Mouse (Mus musculus): ENCODE data around the gene Mnt. TPM values are rescaled to one million over a fixed set of nuclear protein-coding genes. Genes with fewer than 3 reads are reported as not detected.

The Mnt gene
- polyA plus RNA-seq, 1 experiment from 2014 or later = 5.3 TPM

DNA sequence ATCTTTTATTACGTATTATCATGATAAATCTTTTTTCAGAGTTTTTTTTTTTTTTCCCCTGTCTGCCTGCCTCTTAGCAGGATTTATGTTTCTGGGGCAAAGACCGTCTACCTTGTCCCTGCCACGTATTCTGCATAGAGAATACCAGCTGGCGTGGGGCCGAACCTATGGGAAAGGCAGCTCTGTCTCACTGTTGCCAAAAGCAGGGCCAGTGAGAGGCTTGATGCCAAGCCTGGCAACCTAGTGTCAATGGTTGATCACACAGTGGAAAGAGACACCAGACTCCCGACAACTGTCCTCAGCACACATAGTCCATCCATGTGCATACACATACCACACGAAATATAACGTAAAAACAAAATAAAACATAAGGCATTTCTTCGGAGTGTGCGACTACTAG is 52.4 kb downstream of the Mnt start:
- no peaks in the 10 kb centered on the region for H3K27me3 ChIP-seq
- 93% methylated on average over 10 of the region's 10 CpGs for WGBS
- no peak overlapping the region for H3K27ac ChIP-seq

GRCm38 (mm10) chr11:74894619-74895018 is 63.9 kb downstream of the Mnt start:
- no peaks in the 10 kb centered on the region for H3K27me3 ChIP-seq
- H3K9me3 ChIP-seq = no peaks in the 10 kb centered on the region
- no peak overlapping the region for H3K4me2 ChIP-seq (replicated peaks)
- WGBS = 80% methylated on average over 4 of the region's 4 CpGs
- H3K27ac ChIP-seq = no peak overlapping the region
- no peak for ATAC-seq (ENCODE audit: low FRiP score, low read depth)
- H3K9ac ChIP-seq = no peak overlapping the region
- H3K36me3 ChIP-seq = peaks cover 3% of the 10 kb centered on the region
- H3K4me3 ChIP-seq = no peak overlapping the region
- H3K4me1 ChIP-seq = peaks cover 11% of the 10 kb centered on the region

More for the DNA sequence above, 52.4 kb downstream of the Mnt start:
- no peaks in the 10 kb centered on the region for H3K36me3 ChIP-seq
- no peak overlapping the region for H3K4me3 ChIP-seq
- no peak overlapping the region for H3K4me2 ChIP-seq (replicated peaks)
- ATAC-seq (ENCODE audit: low FRiP score, low read depth) = no peak
- H3K9ac ChIP-seq = no peak overlapping the region
- no peaks in the 10 kb centered on the region for H3K4me1 ChIP-seq
- H3K9me3 ChIP-seq = no peaks in the 10 kb centered on the region

Small RNAs within 50 kb of the gene (microRNA-seq; reads per million reads assigned to microRNA genes)
- gene Mir6926 = not detected

Other genes starting within 250 kb of the Mnt start
- 1.0 and 1.2 TPM in 2 replicates for gene Rap1gap2, start 220.0 kb upstream of the Mnt start, polyA plus RNA-seq (2015; fragmentation: Nextera tagmentation; extraction: Ambion mirVana)
- 0.33 and 0.37 TPM in 2 replicates for gene Ccdc92b, start 211.3 kb upstream of the Mnt start, polyA plus RNA-seq (2015; fragmentation: Nextera tagmentation; extraction: Ambion mirVana)
- 19.9 and 21.4 TPM in 2 replicates for gene Cluh, start 181.4 kb upstream of the Mnt start, polyA plus RNA-seq (2015; fragmentation: Nextera tagmentation; extraction: Ambion mirVana)
- gene Pafah1b1, start 106.2 kb upstream of the Mnt start, polyA plus RNA-seq (2015; fragmentation: Nextera tagmentation; extraction: Ambion mirVana) = 46.7 and 49.7 TPM in 2 replicates
- 56.6 and 61.1 TPM in 2 replicates for gene Mettl16, start 60.1 kb upstream of the Mnt start, polyA plus RNA-seq (2015; fragmentation: Nextera tagmentation; extraction: Ambion mirVana)
- gene Sgsm2, start 66.1 kb downstream of the Mnt start, polyA plus RNA-seq (2015; fragmentation: Nextera tagmentation; extraction: Ambion mirVana) = 4.5 and 6.0 TPM in 2 replicates
- 44.8 and 45.6 TPM in 2 replicates for gene Tsr1, start 67.2 kb downstream of the Mnt start, polyA plus RNA-seq (2015; fragmentation: Nextera tagmentation; extraction: Ambion mirVana)
- gene Smg6, start 94.9 kb downstream of the Mnt start, polyA plus RNA-seq (2015; fragmentation: Nextera tagmentation; extraction: Ambion mirVana) = 21.9 and 22.4 TPM in 2 replicates
- gene Srr, start 95.0 kb downstream of the Mnt start, polyA plus RNA-seq (2015; fragmentation: Nextera tagmentation; extraction: Ambion mirVana) = 29.2 and 30.3 TPM in 2 replicates